Mouse (Mus musculus): ENCODE measurements at regions not wholly inside any gene's neighbourhood (a gene's known extent, or its start where the extent isn't known, plus 50 kb on each side); places are given as distances from the start of the nearest gene placed in this dataset.

DNA sequence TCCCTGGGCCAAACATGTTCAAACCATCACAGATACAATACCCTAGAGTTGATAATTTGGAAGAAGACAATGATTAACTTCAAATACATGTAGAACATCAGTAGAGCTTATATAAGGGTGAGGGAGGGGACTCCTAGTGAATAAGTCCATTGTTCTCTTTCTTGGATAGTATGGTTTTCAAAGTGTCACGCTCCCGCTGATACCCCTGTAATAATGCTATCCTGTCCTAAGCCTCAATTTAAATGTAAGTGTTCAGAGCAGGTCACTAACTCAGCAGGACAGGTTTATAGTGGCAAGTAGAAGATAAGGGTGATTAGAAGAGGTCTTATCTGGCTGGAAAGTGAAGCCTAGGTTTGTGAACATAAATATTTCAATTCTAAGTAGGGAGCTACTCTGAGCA is 540.4 kb upstream of the Id4 start:
- TF ChIP-seq CTCF (IDR thresholded peaks at IDR 0.05; ENCODE audit: low read depth) (no peak), EP300 (optimal IDR thresholded peaks at IDR 0.05) (no peak)
